Mouse (Mus musculus) heart, postnatal 0 days (tissue): ENCODE results near the gene Rnf19b. TPM values are rescaled to one million over a fixed set of nuclear protein-coding genes. Genes with fewer than 3 reads are reported as not detected.

Source experiments
- ATAC-seq: fragments of 200-750 bp; cut with Nextera tagmentation; 2 replicates; pipeline ENCODE4 v1.8.0; 2017; ENCODE audit warnings: low read depth, moderate number of reproducible peaks, moderate library complexity; ENCODE audit not compliant: insufficient read depth
- DNase-seq: peaks from one replicate; pipeline ENCODE4 v3.0.0-alpha.2; 2016; ENCODE audit warnings: low spot score
- H3K27ac ChIP-seq: fragments of 300-500 bp; sonication (generic); 2 replicates; pipeline ENCODE4 v1.5.1; 2014; ENCODE audit warnings: low read depth, mild to moderate bottlenecking
- H3K27me3 ChIP-seq: fragments of 300-500 bp; sonication (generic); 2 replicates; pipeline ENCODE4 v1.6.1; 2014; ENCODE audit warnings: low read length, mixed read lengths; ENCODE audit not compliant: control insufficient read depth, insufficient read depth
- H3K36me3 ChIP-seq: fragments of 300-500 bp; sonication (generic); replicated peaks from 2 replicates; pipeline ENCODE4 v1.6.1; 2014; ENCODE audit warnings: low read length, mixed read lengths; ENCODE audit not compliant: control insufficient read depth, insufficient read depth
- H3K4me1 ChIP-seq: fragments of 300-500 bp; sonication (generic); 2 replicates; pipeline ENCODE4 v1.6.1; 2014; ENCODE audit warnings: antibody characterized with exemption; ENCODE audit not compliant: control insufficient read depth, insufficient read depth
- H3K4me2 ChIP-seq: fragments of 300-500 bp; sonication (generic); 2 replicates; pipeline ENCODE4 v1.6.1; 2014; ENCODE audit warnings: low read depth, mild to moderate bottlenecking, low read length, moderate library complexity
- H3K4me3 ChIP-seq: fragments of 300-500 bp; sonication (generic); 2 replicates; pipeline ENCODE4 v1.5.1; 2014; ENCODE audit warnings: low read depth, low read length
- H3K9ac ChIP-seq: fragments of 300-500 bp; sonication (generic); replicated peaks from 2 replicates; pipeline ENCODE4 v1.6.1; 2014; ENCODE audit warnings: low read depth, low read length, mixed read lengths
- H3K9me3 ChIP-seq: fragments of 300-500 bp; sonication (generic); replicated peaks from 2 replicates; pipeline ENCODE4 v1.6.1; 2016; ENCODE audit warnings: low read length; ENCODE audit not compliant: control insufficient read depth
- CTCF ChIP-seq: IDR thresholded peaks from 2 replicates; pipeline ENCODE4 v1.5.1; 2016; ENCODE audit warnings: antibody characterized with exemption, control low read depth, low read depth
- EP300 ChIP-seq: IDR thresholded peaks from 2 replicates; pipeline ENCODE4 v1.6.1; 2016; ENCODE audit warnings: antibody characterized with exemption, low read depth
- WGBS: fragments of 180-500 bp; shearing (Covaris S2); extraction: QIAGEN DNeasy Blood & Tissue Kit; methylation state at CpG from one replicate; pipeline ENCODE4 v1.1.7; 2014; 5-methylcytosine and 5-hydroxymethylcytosine counted together
- polyA plus RNA-seq: library from polyadenylated mRNA; unstranded; fragments of >200 nt; fragmentation: Nextera tagmentation; extraction: Ambion mirVana; gene quantifications from 2 replicates; pipeline ENCODE4 v1.2.1, GENCODE M21; 2015
- total RNA-seq: library from RNA; depleted of rRNA; stranded (reverse); fragments of >200 nt; gene quantifications from 2 replicates; pipeline ENCODE4 v1.2.3, GENCODE M21; 2014; ENCODE audit warnings: low replicate concordance

Gene Rnf19b
- total and polyA plus RNA-seq, 2 experiments from 2014 or later, result 7.2 to 46.0 TPM

DNA sequence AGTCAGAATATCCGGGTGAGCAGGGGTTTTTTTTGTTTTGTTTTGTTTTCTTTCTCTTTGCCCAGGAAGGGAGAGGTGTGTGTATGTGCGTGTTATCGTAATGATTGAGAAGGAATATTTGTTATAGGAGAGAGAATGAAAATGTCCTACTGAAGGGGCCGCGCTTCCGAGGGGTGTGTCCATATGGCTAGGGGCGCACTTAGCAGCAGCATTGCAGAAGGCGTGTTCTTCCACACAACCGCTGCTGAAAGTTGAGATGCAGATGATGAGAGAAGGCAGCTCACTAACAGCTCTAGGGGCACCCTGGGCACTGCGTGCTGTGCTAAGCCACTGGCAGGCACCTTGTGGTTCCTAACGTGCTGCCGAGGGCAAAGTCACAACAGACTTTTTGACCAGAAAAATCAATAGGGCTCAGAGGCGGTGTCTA is 1.1 kb downstream of the Rnf19b start:
- TF ChIP-seq CTCF (no peak), EP300 (no peak)
- no peak for ATAC-seq
- no peaks in the 10 kb centered on the region for H3K27me3 ChIP-seq
- peak overlapping the region; percentile 92 for H3K9ac ChIP-seq
- DNase-seq, result peak; percentile 35
- H3K4me3 ChIP-seq, result peak overlapping the region; percentile 86
- peak overlapping the region; percentile 82; the same call in 1 of the 2 replicates for H3K27ac ChIP-seq
- no peaks in the 10 kb centered on the region for H3K9me3 ChIP-seq
- H3K4me2 ChIP-seq, result peak overlapping the region; percentile 99
- WGBS, result 4% methylated on average over 13 of the region's 13 CpGs
- H3K36me3 ChIP-seq, result no peaks in the 10 kb centered on the region
- H3K4me1 ChIP-seq, result peaks cover 11% of the 10 kb centered on the region

DNA sequence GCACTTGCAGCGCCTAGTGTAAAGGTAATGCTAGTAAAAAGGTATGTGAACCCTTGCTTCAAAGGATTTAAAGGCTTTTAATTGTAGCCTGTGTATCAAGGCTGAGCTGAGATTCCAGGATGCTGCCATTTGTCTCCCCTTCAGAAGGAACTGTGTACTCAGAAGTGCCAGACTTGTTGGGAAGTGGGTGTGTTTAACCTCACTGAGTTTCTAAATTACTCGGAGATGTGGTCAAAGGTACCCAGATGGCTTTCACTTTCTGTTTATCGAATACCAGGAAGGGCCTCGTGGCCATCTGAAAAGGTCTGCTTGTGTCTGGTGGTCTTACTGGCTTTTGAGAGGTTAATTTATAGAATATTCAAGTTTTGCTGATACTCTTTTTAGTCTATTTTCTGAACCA is 1.9 kb downstream of the Rnf19b start:
- WGBS, result 41% methylated on average over 4 of the region's 4 CpGs
- Histone ChIP-seq H3K36me3 (no peaks in the 10 kb centered on the region), H3K9ac (0 out of 2 replicates have a peak overlapping the region, but pooled peaks have one; percentile 92), H3K4me2 (peak overlapping the region; percentile 99), H3K4me1 (peaks cover 11% of the 10 kb centered on the region), H3K4me3 (peak overlapping the region; percentile 86), H3K9me3 (no peaks in the 10 kb centered on the region), H3K27me3 (no peaks in the 10 kb centered on the region), H3K27ac (no peak overlapping the region)
- ATAC-seq, result no peak
- TF ChIP-seq EP300, result no peak
- TF ChIP-seq CTCF, result no peak
- DNase-seq, result no peak

DNA sequence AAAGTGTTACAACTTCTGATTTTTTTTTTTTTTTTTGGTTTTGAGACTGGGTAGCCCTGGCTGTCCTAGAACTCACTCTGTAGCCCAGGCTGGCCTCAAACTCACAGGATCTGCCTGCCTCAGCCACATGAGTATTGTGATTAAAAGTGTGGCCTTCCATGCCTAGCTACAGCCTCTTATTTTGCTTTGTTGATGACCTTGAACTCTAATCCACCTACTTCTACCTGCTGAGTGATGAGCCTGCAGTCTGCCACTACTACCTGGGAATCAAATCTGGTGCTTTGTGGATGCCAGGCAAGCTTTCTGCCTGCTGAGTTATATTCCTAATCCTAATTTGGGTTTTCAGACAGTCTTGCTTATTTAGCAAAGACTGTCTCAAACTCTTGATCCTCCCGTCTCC is 3.4 kb downstream of the Rnf19b start:
- Histone ChIP-seq H3K9me3 (no peaks in the 10 kb centered on the region), H3K27me3 (no peaks in the 10 kb centered on the region), H3K27ac (no peak overlapping the region), H3K4me1 (peaks cover 11% of the 10 kb centered on the region), H3K4me3 (no peak overlapping the region), H3K36me3 (no peaks in the 10 kb centered on the region), H3K4me2 (no peak overlapping the region), H3K9ac (no peak overlapping the region)
- ATAC-seq, result no peak
- DNase-seq, result no peak
- 86% methylated on average over 1 of the region's 1 CpGs for WGBS
- TF ChIP-seq EP300 (no peak), CTCF (no peak)

DNA sequence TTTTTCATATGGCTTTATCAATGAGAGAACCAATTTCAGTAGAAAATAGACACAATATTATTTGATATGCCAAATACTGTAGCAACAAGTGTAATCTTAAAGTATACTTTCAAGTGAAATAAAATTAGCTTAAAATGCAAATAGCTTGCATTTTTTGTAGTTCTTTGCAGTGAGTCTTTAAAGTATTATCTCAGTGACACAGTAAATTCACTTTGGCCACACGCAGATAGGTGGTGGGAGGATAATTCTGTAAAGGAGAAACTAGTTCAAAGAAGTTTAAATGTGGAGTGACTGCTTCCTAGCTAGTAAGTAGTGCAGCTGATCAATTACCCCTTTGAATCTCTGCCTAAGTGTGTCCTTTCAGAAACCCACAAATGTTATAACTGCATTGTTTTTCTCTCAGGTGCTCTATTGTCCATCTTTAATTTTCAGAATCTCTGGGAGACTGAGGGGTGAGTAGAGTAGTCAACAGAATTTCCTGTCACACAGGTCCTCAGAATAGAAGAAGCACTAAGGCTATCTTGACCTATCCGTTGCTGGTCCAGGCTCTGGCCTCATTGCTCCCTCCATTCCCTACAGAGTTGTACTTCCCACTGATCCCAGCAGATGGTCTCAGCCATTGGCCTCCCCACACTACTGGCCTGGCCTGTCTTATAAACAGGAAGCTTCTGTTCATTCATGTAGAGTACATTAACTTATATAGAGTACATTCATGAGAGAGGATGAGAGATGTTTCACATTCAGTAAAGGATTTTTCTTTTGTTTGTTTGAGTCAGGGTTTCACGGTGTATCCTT is 4.4 kb downstream of the Rnf19b start:
- Histone ChIP-seq H3K27me3 (no peaks in the 10 kb centered on the region), H3K9ac (no peak overlapping the region), H3K27ac (no peak overlapping the region), H3K9me3 (no peaks in the 10 kb centered on the region), H3K4me3 (no peak overlapping the region), H3K4me2 (no peak overlapping the region), H3K36me3 (no peaks in the 10 kb centered on the region), H3K4me1 (peaks cover 11% of the 10 kb centered on the region)
- DNase-seq, result no peak
- TF ChIP-seq EP300 (no peak), CTCF (no peak)
- ATAC-seq, result no peak
- 74% methylated on average over 3 of the region's 3 CpGs for WGBS

DNA sequence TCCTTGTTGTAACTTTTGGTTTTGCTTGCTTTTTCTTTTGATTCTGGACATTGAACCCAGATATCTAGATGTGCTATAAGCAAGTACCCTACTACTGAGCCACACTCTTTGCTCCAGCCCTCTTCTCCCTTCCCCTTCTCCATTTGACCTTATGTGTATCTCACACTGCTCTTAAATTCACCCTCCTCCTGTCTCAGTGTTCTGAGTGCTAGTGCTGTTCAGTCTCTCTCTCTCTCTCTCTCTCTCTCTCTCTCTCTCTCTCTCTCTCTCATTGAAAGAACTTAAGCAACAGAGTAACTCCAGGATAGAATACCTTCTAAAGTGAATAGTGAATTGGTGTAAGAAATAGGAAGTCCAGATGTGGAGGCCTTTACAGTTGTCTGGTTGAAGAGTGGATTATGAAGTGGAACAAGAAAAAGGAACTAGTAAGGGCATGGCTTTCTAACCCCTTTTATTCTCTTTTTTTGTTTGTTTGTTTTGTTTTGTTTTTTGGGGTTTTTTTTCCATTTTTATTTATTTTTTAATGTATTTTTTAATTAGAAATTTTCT is 7.7 kb downstream of the Rnf19b start:
- H3K4me2 ChIP-seq, result no peak overlapping the region
- H3K9ac ChIP-seq, result no peak overlapping the region
- no peak overlapping the region for H3K27ac ChIP-seq
- H3K27me3 ChIP-seq, result no peaks in the 10 kb centered on the region
- TF ChIP-seq EP300 (no peak), CTCF (no peak)
- H3K4me1 ChIP-seq, result 0 out of 2 replicates have a peak, but pooled peaks cover 2% of the 10 kb centered on the region
- ATAC-seq (no peak), DNase-seq (no peak)
- H3K36me3 ChIP-seq, result no peaks in the 10 kb centered on the region
- H3K9me3 ChIP-seq, result no peaks in the 10 kb centered on the region
- no peak overlapping the region for H3K4me3 ChIP-seq
